Mouse (Mus musculus): ENCODE data around the gene Olfr1371. TPM values are rescaled to one million over a fixed set of nuclear protein-coding genes. Genes with fewer than 3 reads are reported as not detected.
"Not testable (repeated sequence)": the region's sequence is repeated elsewhere in the genome, so short reads cannot be mapped to it uniquely, and the experiment has no call there.

Olfr1371 gene
- total RNA-seq, 2 experiments from 2014 or later: not detected

DNA sequence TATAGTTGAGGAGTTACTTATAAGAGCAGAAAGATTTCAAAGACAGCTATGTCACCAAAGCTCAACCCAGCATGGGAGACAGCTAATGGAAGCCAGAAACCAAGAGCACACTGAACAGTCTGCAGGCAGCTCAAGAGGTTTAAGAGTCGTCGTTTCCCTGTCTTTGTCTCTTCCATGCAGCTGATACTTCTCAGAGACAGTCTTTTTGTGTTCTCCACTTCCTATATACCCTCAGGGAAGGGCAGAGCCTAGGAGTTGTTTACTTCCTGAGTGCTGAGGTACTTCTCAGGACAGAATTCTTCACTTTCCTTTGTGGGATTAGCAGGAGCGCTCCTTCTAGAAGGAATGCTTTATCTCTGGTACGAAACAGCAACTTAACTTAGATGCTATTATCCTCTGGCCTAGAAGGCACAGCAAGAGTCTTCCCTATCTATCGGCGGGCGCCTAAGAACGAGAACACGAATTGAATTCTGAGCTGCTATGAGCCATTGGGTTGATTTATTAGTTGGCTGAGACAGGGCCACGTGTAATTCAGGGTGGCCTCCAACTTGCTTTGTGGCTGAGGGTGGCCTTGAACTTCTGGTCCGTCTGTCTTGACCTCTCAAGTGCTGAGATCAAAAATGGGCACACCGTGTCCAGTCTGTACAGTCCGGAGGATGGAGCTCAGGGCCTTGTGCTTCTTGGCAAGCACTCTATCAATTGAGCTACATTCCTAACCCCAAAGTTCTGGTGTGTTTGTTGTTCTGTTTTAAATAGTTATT is 13.9 kb upstream of the Olfr1371 start:
- intact Hi-C loops (cut with DNase I): loop anchor here (10.0 kb wide), 3 partner anchors 117 to 413 kb away; no protein-coding TSS in a partner anchor
- DNase-seq (ENCODE audit: extremely low spot score in 1 of 2, low spot score in 2 of 2): no peak

DNA sequence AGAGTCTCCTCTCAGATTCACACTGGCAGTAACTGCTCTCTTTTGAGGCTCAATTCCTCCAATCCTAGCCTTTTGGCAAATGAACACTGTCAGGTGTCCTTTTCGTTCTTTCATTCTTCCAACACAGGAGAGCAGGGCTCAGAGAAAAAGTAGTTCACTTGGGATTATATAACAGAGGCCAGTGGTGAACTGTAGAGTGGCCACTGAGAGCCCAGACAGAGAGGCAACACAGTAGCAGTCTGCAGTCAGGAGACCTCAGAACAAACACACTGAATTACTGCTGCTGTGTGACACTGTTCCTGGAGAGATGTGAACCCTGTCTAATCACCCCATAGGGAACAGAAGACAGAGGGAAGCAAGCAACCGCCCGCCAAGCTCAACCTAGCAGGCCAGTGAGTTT is 13.3 kb upstream of the Olfr1371 start:
- intact Hi-C loops (cut with DNase I): loop anchor here (10.0 kb wide), 3 partner anchors 118 to 412 kb away; no protein-coding TSS in a partner anchor
- DNase-seq (ENCODE audit: extremely low spot score in 1 of 2, low spot score in 2 of 2): no peak

DNA sequence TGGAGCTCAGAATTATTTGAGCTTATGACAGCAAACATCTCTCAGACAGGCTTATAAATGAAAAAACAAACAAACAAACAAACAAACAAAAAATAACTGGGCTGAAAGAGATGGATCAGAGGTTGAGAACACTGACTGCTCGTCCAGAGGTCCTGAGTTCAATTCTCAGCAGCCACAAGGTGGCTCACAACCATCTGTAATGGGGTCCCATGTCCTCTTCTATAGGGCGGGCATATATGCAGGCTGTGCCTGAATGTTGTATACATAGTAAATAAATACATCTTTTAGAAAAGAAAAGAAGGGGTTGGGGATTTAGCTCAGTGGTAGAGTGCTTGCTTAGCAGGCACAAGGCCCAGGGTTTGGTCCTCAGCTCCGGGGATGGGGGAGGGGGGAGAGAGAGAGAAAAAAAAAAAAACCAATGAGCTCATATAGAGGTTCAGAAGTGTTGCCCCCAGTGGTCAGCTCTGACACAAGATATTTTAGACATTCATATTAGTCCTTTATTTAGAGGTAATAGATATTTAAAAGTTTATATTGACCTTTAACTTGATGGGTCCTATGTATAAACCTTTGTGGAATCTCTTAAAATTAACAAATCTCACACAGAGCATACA is 12.3 kb upstream of the Olfr1371 start:
- intact Hi-C loops (cut with DNase I): loop anchor here (10.0 kb wide), 3 partner anchors 119 to 411 kb away; no protein-coding TSS in a partner anchor
- no peak for DNase-seq (ENCODE audit: extremely low spot score in 1 of 2, low spot score in 2 of 2)

DNA sequence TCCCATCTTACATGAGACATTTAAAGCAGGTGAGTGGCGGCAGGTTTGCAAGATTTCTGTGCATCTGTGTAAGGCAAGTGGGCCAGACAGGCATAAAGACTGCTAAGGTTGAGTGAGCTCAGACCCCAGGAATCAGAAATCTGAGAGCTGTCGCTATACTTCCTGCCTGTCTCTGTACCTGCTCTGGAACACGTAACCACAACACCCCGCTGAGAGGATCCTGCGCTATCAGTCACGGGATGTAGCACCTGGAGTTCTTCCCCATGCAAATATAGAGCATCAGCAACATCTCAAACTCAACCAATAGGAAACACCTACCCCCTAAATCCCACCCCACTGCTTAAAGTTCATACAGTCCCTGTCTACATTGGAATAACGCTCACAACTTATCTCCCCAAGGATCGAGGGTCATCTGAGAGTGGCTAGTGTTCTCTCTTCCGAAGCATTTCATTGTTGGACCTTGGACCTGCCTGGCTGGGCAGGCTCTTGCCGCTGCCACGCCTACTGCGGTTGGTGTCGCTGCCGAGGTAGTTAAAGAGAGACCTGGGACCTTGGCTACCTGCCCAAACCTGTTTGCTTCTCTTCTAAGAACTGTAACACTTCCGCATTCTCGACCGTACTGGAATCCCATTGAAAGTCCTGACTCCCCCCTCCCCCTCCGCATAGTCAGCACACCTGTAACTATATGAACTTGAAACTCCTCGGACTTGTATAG is 10.3 kb upstream of the Olfr1371 start:
- peak in 1 of 2 experiments; percentile 51 for DNase-seq (ENCODE audit: extremely low spot score in 1 of 2, low spot score in 2 of 2)
- intact Hi-C loops (cut with DNase I): loop anchor here (10.0 kb wide), 3 partner anchors 121 to 409 kb away; no protein-coding TSS in a partner anchor

DNA sequence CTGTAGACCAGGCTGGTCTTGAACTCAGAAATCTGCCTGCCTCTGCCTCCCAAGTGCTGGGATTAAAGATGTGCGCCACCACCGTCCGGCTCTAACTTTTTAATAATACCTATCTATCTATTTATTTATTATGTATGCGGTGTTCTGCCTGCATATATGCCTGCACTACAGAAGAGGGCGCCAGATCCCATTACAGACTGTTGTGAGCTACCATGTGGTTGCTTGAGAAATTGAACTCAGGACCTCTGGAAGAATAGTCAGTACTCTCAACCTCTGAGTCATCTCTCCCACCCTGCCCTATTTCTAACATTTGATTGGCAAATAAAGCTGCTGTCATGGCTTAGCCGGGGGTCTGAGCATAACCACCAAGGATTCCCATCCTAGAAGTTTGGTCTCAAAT is 9.1 kb upstream of the Olfr1371 start:
- no peak for DNase-seq (ENCODE audit: extremely low spot score in 1 of 2, low spot score in 2 of 2)
- intact Hi-C loops (cut with DNase I): loop anchor here (10.0 kb wide), 3 partner anchors 122 to 408 kb away; no protein-coding TSS in a partner anchor

DNA sequence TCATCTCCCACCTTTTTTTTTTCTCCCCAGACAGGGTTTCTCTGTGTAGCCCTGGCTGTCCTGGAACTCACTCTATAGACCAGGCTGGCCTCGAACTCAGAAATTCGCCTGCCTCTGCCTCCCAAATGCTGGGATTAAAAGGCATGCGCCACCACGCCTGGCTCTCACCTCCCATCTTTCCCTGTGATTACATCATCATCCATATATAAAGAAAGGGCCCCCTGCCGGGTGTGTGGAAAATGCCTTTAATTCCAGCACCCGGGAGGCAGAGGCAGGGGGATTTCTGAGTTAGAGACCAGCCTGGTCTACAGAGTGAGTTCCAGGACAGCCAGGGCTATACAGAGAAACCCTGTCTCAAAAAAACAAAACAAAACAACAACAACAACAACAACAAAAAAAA is 8.1 kb upstream of the Olfr1371 start:
- DNase-seq (ENCODE audit: extremely low spot score in 1 of 2, low spot score in 2 of 2): not testable (repeated sequence)
- intact Hi-C loops (cut with DNase I): loop anchor here (2.0 to 10.0 kb wide), 4 partner anchors 79 to 407 kb away; no protein-coding TSS in a partner anchor

DNA sequence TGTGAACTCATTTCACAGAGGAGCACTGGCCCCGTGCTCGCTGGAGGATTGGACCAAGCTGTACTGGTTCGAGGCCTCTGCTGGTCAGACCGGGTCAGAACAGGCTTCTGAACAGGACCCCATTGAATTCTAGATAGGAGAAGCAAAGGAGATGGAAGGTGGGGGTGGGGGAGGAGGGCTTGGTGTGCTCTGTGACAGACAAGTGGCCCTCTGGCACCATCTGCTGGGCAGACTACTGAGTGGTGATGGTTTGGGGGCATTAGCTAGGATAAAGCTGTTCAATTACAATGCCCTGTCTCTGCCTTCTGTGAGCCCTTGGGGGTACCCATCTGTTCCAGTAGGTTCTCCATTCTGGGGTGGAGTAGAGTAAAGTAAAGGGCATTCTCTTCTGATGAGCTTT is 6.5 kb upstream of the Olfr1371 start:
- intact Hi-C loops (cut with DNase I): loop anchor here (2.0 to 10.0 kb wide), 4 partner anchors 77 to 405 kb away; no protein-coding TSS in a partner anchor
- DNase-seq (ENCODE audit: extremely low spot score in 1 of 2, low spot score in 2 of 2): peak; percentile 42 to 81

DNA sequence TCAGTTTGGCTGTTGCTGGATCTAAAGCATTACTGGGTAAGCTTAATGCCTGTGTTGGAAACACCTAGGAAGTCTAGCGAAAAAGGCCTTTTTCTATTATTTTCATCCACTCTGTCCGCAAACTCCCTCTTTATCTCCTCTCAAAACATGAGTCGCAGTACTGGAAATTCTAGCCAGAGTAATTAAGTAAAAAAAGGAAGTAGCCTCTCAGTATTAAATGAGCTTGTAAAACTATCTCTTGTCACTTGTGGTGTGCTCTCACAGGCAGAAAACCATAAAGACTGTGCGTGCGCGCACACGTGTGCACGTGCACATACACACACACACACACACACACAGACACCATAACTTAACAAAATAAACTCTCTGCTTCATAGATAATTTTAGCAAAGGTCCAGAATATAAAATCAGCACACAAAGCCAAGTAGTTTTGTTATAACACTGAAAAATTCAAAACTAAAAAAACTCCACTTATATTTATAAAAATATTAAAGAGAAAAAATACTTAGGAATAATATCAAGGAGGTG is 17.2 kb downstream of the Olfr1371 start:
- intact Hi-C loops (cut with DNase I); DNase-seq (ENCODE audit: extremely low spot score in 1 of 2, low spot score in 2 of 2): not testable (repeated sequence)

DNA sequence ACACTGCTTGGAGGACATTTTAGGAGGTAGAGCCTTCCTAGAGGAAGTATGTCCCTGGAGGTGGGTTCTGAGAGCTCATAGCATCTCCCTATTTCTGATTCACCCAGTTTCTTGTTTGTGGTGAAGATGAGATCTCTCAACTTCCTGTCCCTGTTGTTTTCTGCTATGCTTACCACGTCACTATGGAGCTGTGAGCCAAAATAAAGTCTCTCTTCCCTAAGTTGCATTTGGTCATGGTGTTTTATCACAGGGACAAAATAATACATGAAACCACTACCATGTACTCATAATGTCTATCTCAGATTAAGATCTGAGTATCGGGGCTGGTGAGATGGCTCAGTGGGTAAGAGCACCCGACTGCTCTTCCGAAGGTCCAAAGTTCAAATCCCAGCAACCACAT is 33.1 kb downstream of the Olfr1371 start:
- intact Hi-C loops (cut with DNase I); DNase-seq (ENCODE audit: extremely low spot score in 1 of 2, low spot score in 2 of 2): not testable (repeated sequence)

DNA sequence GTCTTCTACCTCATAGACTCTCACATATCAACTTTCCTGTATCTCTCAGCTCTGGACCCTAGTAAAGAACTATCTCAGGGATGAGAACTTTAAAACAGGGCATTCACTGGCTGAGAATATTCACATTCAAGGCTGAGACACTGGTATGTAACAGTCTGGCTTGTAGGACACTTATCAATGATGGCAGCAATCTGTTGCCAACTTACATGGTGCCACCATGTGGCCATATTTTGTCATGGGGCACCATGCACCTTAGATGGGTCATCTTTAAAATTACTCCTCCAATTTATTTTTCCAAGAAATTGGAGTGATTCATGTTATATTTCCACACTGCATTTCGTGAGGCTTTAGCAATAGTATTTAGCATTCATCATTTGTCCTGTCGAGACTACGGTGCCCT is 33.9 kb downstream of the Olfr1371 start:
- DNase-seq (ENCODE audit: extremely low spot score in 1 of 2, low spot score in 2 of 2); intact Hi-C loops (cut with DNase I): not testable (repeated sequence)

DNA sequence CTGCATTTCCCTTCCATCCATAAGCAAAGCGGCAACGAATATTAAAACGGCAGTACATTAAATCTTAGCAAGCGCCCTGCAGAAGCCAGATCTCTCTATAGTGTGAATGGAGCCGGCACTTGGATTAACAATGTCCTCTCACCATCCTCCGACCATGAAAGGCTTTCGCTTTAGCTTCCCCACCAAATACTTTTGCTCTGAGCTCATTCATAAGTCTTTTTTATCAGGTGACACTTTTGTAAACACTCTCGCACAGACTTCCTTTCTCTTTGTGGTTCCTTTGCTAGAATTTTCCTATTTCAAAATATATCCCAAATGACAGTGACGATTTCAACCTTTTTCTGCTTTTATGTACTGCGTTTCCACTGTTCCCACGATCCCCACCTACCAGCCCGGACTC is 45.3 kb downstream of the Olfr1371 start:
- intact Hi-C loops (cut with DNase I): no loop called here
- DNase-seq (ENCODE audit: extremely low spot score in 1 of 2, low spot score in 2 of 2): no peak

DNA sequence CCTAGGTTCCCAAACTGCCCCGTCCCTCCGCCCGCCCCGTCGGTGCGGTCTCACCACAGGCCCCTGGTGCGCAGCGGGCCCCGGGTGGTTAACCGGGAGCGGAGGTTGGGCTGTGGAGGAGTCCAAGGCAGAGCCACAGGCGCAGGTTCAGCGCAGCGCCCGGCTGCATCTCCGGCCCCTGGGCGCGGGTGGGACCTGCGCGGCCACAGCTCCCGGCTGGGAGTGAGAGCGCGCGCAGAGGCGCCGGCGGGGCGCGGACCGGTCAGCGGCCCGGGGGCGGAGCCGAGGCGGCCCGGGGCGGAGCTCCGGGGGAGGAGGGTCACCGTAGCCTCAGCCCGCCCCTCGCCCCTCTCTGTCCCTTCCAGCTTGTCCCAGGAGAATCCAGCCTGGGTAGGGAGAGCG is 45.9 kb downstream of the Olfr1371 start:
- intact Hi-C loops (cut with DNase I); DNase-seq (ENCODE audit: extremely low spot score in 1 of 2, low spot score in 2 of 2): not testable (repeated sequence)

DNA sequence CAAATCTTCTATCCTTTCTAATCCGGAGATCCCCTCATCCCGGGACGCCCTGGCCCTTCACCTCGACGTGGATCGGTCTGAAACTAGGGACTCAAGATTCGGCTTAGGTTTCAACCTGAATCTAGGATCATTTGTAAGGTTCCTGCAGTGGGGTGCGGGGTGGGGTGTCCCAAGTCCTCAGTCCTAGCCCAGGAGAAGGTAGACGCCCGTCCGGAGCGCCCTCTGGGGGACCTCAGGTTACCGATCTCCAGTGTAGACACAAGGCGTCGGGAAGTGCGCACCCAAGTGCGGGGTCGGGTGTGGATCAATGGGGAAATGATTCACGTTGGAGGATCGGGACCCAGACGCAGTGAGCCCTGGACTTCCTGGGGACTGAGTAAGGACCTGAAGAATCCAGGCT is 46.7 kb downstream of the Olfr1371 start:
- DNase-seq (ENCODE audit: extremely low spot score in 1 of 2, low spot score in 2 of 2): no peak
- intact Hi-C loops (cut with DNase I): no loop called here

DNA sequence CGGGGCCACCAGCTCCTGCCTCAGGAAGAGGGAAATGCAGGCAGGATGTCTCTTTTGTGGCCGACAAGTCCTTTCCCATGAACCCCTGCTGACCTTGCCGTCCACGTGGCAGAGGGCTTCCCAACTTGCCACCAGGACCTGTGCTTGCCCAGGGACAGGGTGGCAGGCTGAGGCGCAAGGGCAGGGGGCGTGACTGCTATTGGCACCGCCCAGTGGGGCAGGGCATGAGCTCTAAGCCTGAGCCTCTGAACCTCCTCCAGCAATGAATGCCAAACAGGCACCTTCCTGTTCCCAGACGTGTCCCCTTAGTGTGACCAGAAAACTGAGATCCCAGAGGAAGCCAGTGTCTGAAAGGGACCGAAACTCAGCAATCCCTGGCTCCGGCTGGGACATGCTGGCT is 49.9 kb downstream of the Olfr1371 start:
- intact Hi-C loops (cut with DNase I): no loop called here
- peak in 1 of 2 experiments; percentile 69 for DNase-seq (ENCODE audit: extremely low spot score in 1 of 2, low spot score in 2 of 2)

Other genes with a start within 250 kb of the Olfr1371 start
- 10 to 100 TPM; 40.9 to 41.6 TPM for gene Cdkn2aipnl, start 246.3 kb downstream of the Olfr1371 start, total RNA-seq (2021)
- gene Ube2b, start 213.2 kb downstream of the Olfr1371 start, total RNA-seq (2021): 100 to 1,000 TPM; 158 to 169 TPM
- gene Cdkl3, start 209.8 kb downstream of the Olfr1371 start, total RNA-seq (2021): 10 to 100 TPM; 20.4 to 20.7 TPM
- 100 to 1,000 TPM; 145 to 149 TPM for gene Ppp2ca, start 115.3 kb downstream of the Olfr1371 start, total RNA-seq (2021)
- gene Olfr1373, start 68.5 kb downstream of the Olfr1371 start, total RNA-seq (2021): not detected
- 100 to 1,000 TPM; 499 to 514 TPM for gene Skp1a, start 18.0 kb upstream of the Olfr1371 start, total RNA-seq (2021)
- gene Tcf7, start 69.0 kb upstream of the Olfr1371 start, total RNA-seq (2021): 1 to 10 TPM; 6.0 to 6.7 TPM
- 100 to 1,000 TPM; 588 to 615 TPM for gene Vdac1, start 146.9 kb upstream of the Olfr1371 start, total RNA-seq (2021)
- 10 to 100 TPM; 72.4 to 74.2 TPM for gene 9530068E07Rik, start 182.4 kb upstream of the Olfr1371 start, total RNA-seq (2021)